In genomic region chr13:34226940-34227339, GRCm38 (mm10) we compare ENCODE assay signal across 9 mouse cellular contexts.
"Had no signal": no experiment of that assay in that cellular context is flagged by ENCODE, and none has a peak within 500 bp of the region (broad histone marks: within the 10 kb centered on the region; RNA-seq: fewer than 3 reads in every experiment).

No protein-coding gene starts in this region.

- H3K4me2 ChIP-seq: limb, embryonic 13.5 days; midbrain, embryonic 15.5 days had no signal

- ATAC-seq: lung, postnatal 0 days; midbrain, embryonic 15.5 days had no signal

- H3K27ac ChIP-seq: limb, embryonic 13.5 days; liver, embryonic 14.5 days; midbrain, embryonic 15.5 days had no signal

- H3K36me3 ChIP-seq: limb, embryonic 13.5 days; midbrain, embryonic 15.5 days had no signal

- H3K27me3 ChIP-seq: limb, embryonic 13.5 days; midbrain, embryonic 15.5 days had no signal

- H3K4me3 ChIP-seq: limb, embryonic 13.5 days; midbrain, embryonic 15.5 days had no signal

- H3K9me3 ChIP-seq: limb, embryonic 13.5 days; midbrain, embryonic 15.5 days had no signal

- H3K9ac ChIP-seq: limb, embryonic 13.5 days; liver, embryonic 14.5 days; midbrain, embryonic 15.5 days had no signal

- DNase-seq: kidney, adult 8-10 months; kidney, postnatal 25 days; lung, adult 18-20 months; lung, postnatal 36 days; thymus, postnatal 4 days had no signal
